Mouse (Mus musculus) hindbrain, embryonic 11.5 days (tissue): Measurements from ENCODE around the gene Sec24b. TPM values are rescaled to one million over a fixed set of nuclear protein-coding genes. Genes with fewer than 3 reads are reported as not detected.

Experiments used
- ATAC-seq: fragments of 200-750 bp; cut with Nextera tagmentation; 2 replicates; pipeline ENCODE4 v1.8.0; 2017; ENCODE audit warnings: mild to moderate bottlenecking, moderate TSS enrichment, moderate library complexity; ENCODE audit not compliant: low FRiP score
- DNase-seq: peaks from one replicate; pipeline ENCODE4 v3.0.0-alpha.2; 2015; ENCODE audit warnings: low spot score
- H3K27ac ChIP-seq: fragments of 300-500 bp; sonication (generic); 2 replicates; pipeline ENCODE4 v1.5.1; 2014; ENCODE audit warnings: mild to moderate bottlenecking, low read depth, low read length
- H3K27me3 ChIP-seq: fragments of 300-500 bp; sonication (generic); 2 replicates; pipeline ENCODE4 v1.6.1; 2014; ENCODE audit warnings: mild to moderate bottlenecking, low read length, moderate library complexity, mixed read lengths; ENCODE audit not compliant: control insufficient read depth, insufficient read depth
- H3K36me3 ChIP-seq: fragments of 300-500 bp; sonication (generic); 2 replicates; pipeline ENCODE4 v1.6.1; 2014; ENCODE audit warnings: mild to moderate bottlenecking, low read length, moderate library complexity, mixed read lengths; ENCODE audit not compliant: control insufficient read depth, insufficient read depth
- H3K4me1 ChIP-seq: fragments of 300-500 bp; sonication (generic); replicated peaks from 2 replicates; pipeline ENCODE4 v1.6.1; 2014; ENCODE audit warnings: low read length, mixed read lengths; ENCODE audit not compliant: control insufficient read depth, insufficient read depth
- H3K4me2 ChIP-seq: fragments of 300-500 bp; sonication (generic); replicated peaks from 2 replicates; pipeline ENCODE4 v1.6.1; 2014; ENCODE audit warnings: mild to moderate bottlenecking, low read depth, low read length
- H3K4me3 ChIP-seq: fragments of 300-500 bp; sonication (generic); 2 replicates; pipeline ENCODE4 v1.5.1; 2014; ENCODE audit warnings: low read depth, low read length
- H3K9ac ChIP-seq: fragments of 300-500 bp; sonication (generic); 2 replicates; pipeline ENCODE4 v1.6.1; 2014; ENCODE audit warnings: low read depth, low read length
- H3K9me3 ChIP-seq: fragments of 300-500 bp; sonication (generic); 2 replicates; pipeline ENCODE4 v1.6.1; 2016; ENCODE audit warnings: low read length; ENCODE audit not compliant: control insufficient read depth
- WGBS: fragments of 180-500 bp; shearing (Covaris S2); extraction: QIAGEN DNeasy Blood & Tissue Kit; methylation state at CpG from one replicate; pipeline ENCODE4 v1.1.7; 2014; 5-methylcytosine and 5-hydroxymethylcytosine counted together
- polyA plus RNA-seq: library from polyadenylated mRNA; unstranded; fragments of >200 nt; fragmentation: Nextera tagmentation; extraction: Ambion mirVana; gene quantifications from 2 replicates; pipeline ENCODE4 v1.2.1, GENCODE M21; 2014

The Sec24b gene
- polyA plus RNA-seq, 1 experiment from 2014 or later = 29.9 TPM

GRCm38 (mm10) chr3:130086372-130087080 lies 25.2 kb upstream of the Sec24b start:
- H3K4me2 ChIP-seq = no peak overlapping the region
- no peak for ATAC-seq
- WGBS = 82% methylated on average over 13 of the region's 13 CpGs
- DNase-seq = no peak
- no peaks in the 10 kb centered on the region for H3K9me3 ChIP-seq
- no peaks in the 10 kb centered on the region for H3K36me3 ChIP-seq
- H3K27ac ChIP-seq = no peak overlapping the region
- no peak overlapping the region for H3K4me3 ChIP-seq
- no peak overlapping the region for H3K9ac ChIP-seq
- no peaks in the 10 kb centered on the region for H3K4me1 ChIP-seq
- no peaks in the 10 kb centered on the region for H3K27me3 ChIP-seq

DNA sequence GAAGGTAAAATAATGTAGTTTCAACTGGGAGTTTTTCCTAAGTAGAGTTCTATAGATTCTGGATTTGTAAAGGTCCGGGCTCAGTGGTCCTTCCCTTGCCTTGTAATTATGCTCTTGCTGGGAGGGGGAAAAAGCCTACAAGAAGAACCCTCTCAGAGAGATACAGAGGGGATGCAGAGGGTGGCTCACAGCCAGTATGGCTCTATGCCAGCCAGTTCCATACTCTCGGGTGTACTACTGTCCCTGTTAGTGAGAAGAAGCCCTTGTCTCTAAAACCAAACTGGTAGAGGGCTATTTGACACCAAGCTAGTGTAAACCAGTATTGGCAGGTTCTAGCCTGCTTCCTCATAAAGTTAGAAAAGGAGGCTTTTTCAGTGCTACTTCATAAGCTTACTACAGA lies 22.0 kb upstream of the Sec24b start:
- DNase-seq = no peak
- no peak for ATAC-seq
- 87% methylated on average over 2 of the region's 2 CpGs for WGBS

GRCm38 (mm10) chr3:130080666-130081065 lies 19.3 kb upstream of the Sec24b start:
- DNase-seq (no peak), ATAC-seq (no peak)
- Histone ChIP-seq H3K4me3 (no peak overlapping the region), H3K27ac (no peak overlapping the region), H3K4me1 (no peaks in the 10 kb centered on the region), H3K4me2 (no peak overlapping the region), H3K27me3 (no peaks in the 10 kb centered on the region), H3K36me3 (no peaks in the 10 kb centered on the region), H3K9ac (no peak overlapping the region), H3K9me3 (no peaks in the 10 kb centered on the region)
- WGBS = 87% methylated on average over 6 of the region's 6 CpGs

More for the DNA sequence above, 22.0 kb upstream of the Sec24b start:
- no peaks in the 10 kb centered on the region for H3K4me1 ChIP-seq
- no peaks in the 10 kb centered on the region for H3K9me3 ChIP-seq
- H3K4me3 ChIP-seq = no peak overlapping the region
- H3K36me3 ChIP-seq = no peaks in the 10 kb centered on the region
- no peaks in the 10 kb centered on the region for H3K27me3 ChIP-seq
- H3K27ac ChIP-seq = no peak overlapping the region
- H3K4me2 ChIP-seq = no peak overlapping the region
- no peak overlapping the region for H3K9ac ChIP-seq

DNA sequence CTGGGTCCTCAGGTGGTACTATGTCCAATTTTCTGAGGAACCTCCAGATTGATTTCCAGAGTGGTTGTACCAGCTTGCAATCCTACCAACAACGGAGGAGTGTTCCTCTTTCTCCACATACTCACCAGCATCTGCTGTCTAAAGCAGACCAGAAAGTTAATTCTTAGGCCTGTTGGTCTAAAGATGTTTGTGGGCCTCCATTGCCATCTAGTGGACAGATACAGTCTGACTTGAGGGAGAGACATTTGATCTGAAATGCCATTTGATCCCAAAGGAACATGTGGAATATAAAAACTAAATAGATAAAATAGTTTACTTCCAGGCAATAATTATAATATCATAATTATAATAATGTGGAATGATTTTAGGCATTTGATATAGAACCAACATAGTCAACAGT lies 18.4 kb upstream of the Sec24b start:
- no peaks in the 10 kb centered on the region for H3K4me1 ChIP-seq
- no peak for ATAC-seq

DNA sequence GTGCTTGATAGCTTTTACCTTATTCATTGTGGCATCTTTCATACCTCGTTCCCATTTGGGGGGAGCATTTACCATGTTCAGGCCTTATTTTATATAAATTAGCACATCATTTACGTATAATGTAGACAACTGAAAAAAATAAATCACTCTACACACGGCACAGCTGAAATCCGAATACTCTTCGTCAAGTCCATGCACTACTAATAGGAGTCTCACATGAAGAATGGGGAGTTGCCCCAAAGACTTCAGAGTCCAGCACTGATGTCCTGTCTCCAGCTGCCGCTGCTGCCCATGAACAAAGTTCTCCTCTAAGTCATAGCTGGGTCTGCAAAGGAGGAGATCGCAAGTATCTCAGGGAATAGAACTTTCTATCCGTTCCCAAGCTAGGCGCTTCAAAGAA lies 15.9 kb upstream of the Sec24b start:
- Histone ChIP-seq H3K27ac (no peak overlapping the region), H3K4me2 (no peak overlapping the region), H3K9ac (no peak overlapping the region), H3K27me3 (no peaks in the 10 kb centered on the region), H3K4me3 (no peak overlapping the region), H3K9me3 (no peaks in the 10 kb centered on the region), H3K36me3 (no peaks in the 10 kb centered on the region), H3K4me1 (no peaks in the 10 kb centered on the region)
- ATAC-seq (no peak), DNase-seq (no peak)
- 91% methylated on average over 9 of the region's 9 CpGs for WGBS

More for the DNA sequence above, 18.4 kb upstream of the Sec24b start:
- Histone ChIP-seq H3K27me3 (no peaks in the 10 kb centered on the region), H3K27ac (no peak overlapping the region), H3K9me3 (no peaks in the 10 kb centered on the region), H3K36me3 (no peaks in the 10 kb centered on the region), H3K9ac (no peak overlapping the region), H3K4me3 (no peak overlapping the region), H3K4me2 (no peak overlapping the region)
- 10% methylated on average over 1 of the region's 1 CpGs for WGBS
- DNase-seq = peak; percentile 78

DNA sequence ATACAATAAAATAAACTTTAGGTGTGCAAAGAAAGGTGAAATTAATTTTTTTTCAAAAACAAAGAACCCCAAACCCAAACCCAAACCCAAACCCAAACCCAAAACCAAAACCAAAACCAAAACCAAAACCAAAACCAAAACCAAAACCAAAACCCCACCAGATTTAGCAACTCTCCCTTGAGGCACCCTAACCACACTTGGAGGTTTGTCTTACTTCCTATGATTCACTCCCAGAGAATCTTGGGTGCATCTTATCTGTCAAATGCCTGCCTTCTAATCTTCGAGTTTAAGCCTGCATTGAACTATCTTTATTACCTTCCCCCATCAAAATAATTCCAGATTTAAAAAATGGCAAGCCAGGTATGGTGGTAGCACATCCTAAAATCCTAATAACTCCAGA lies 14.4 kb upstream of the Sec24b start:
- H3K4me3 ChIP-seq = no peak overlapping the region
- 78% methylated on average over 1 of the region's 1 CpGs for WGBS
- no peaks in the 10 kb centered on the region for H3K4me1 ChIP-seq
- no peak for ATAC-seq
- DNase-seq = no peak
- no peak overlapping the region for H3K4me2 ChIP-seq
- no peak overlapping the region for H3K9ac ChIP-seq
- H3K9me3 ChIP-seq = no peaks in the 10 kb centered on the region
- no peak overlapping the region for H3K27ac ChIP-seq
- no peaks in the 10 kb centered on the region for H3K36me3 ChIP-seq
- H3K27me3 ChIP-seq = no peaks in the 10 kb centered on the region

GRCm38 (mm10) chr3:130073085-130073484 lies 11.7 kb upstream of the Sec24b start:
- Histone ChIP-seq H3K9me3 (no peaks in the 10 kb centered on the region), H3K4me3 (no peak overlapping the region), H3K4me1 (no peaks in the 10 kb centered on the region), H3K27me3 (no peaks in the 10 kb centered on the region), H3K27ac (no peak overlapping the region), H3K4me2 (no peak overlapping the region), H3K9ac (no peak overlapping the region), H3K36me3 (no peaks in the 10 kb centered on the region)
- DNase-seq = no peak
- 73% methylated on average over 10 of the region's 10 CpGs for WGBS
- ATAC-seq = no peak

DNA sequence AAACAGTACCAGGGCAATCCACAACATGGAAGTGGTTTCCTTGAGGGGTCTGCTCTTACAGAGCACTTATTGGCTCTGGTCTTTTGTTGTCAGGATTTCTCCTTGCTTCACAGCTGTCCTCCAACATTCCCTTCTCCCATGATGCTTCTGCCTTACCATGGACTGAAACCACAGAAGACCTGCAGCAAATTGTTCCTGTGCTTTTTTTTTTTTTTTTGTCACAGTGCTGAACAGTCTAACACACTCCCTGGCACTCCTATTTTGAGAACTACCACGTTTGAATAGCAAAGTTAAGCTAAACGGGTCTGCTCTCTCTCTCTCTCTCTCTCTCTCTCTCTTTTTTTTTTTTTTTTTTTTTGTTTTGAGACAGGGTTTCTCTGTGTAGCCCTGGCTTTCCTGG lies 10.6 kb upstream of the Sec24b start:
- no peak overlapping the region for H3K4me3 ChIP-seq
- H3K27me3 ChIP-seq = no peaks in the 10 kb centered on the region
- H3K9me3 ChIP-seq = no peaks in the 10 kb centered on the region
- ATAC-seq = no peak
- H3K4me1 ChIP-seq = no peaks in the 10 kb centered on the region
- WGBS = 77% methylated on average over 2 of the region's 2 CpGs
- DNase-seq = no peak
- no peak overlapping the region for H3K4me2 ChIP-seq
- H3K27ac ChIP-seq = no peak overlapping the region
- no peak overlapping the region for H3K9ac ChIP-seq
- no peaks in the 10 kb centered on the region for H3K36me3 ChIP-seq

DNA sequence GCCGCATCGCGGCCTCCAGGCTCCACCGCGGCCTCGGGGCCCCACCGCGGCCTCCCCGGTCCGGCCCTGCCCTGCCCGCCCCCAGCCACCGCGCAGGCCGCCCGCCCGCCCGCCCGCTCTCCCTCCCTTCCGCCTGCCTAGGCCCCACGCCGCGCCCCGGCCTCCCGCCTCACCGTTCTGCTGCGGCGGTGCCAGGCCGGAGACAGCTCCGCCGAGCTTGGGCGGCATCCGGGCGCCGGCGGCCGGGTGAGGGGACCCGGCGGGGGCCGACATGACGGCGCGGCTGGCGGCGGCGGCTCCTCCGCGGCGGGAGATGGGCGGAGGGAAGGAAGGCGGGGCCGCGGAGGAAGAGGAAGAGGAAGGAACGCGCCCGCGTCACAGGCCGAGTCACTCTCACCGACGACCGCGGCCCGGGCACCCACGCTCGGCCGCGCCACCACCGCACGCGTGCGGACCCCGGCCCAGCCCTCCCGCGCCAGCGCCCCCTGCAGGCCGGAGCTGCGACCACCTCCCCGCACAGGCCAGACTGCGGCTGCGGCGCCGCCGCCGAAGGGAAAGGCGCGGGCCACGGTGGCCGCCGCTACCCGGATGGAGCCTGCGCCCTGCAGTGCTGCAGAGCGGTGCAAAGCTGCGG lies 840 bp downstream of the Sec24b start:
- ATAC-seq = peak; percentile 98
- H3K36me3 ChIP-seq = no peaks in the 10 kb centered on the region
- peak; percentile 94 for DNase-seq
- H3K4me2 ChIP-seq = peak overlapping the region; percentile 63
- H3K27ac ChIP-seq = peak overlapping the region; percentile 93
- H3K4me3 ChIP-seq = peak overlapping the region; percentile 86
- H3K9me3 ChIP-seq = no peaks in the 10 kb centered on the region
- WGBS = 1% methylated on average over 42 of the region's 92 CpGs
- peak overlapping the region; percentile 96 for H3K9ac ChIP-seq
- no peaks in the 10 kb centered on the region for H3K27me3 ChIP-seq
- 0 out of 2 replicates have a peak, but pooled peaks cover 2% of the 10 kb centered on the region for H3K4me1 ChIP-seq
